Mouse (Mus musculus): ENCODE measurements at regions not wholly inside any gene's neighbourhood (a gene's known extent, or its start where the extent isn't known, plus 50 kb on each side); places are given as distances from the start of the nearest gene placed in this dataset.

- 35% methylated on average over 6 of the region's 6 CpGs for WGBS
- no peaks in the 10 kb centered on the region for H3K36me3 ChIP-seq (ENCODE audit: insufficient read depth)
- ATAC-seq, result 0 out of 2 replicates have a peak, but pooled peaks have one; percentile 34
- H3K27ac ChIP-seq (ENCODE audit: low read depth, low read length), result no peak overlapping the region
- no peaks in the 10 kb centered on the region for H3K9me3 ChIP-seq (ENCODE audit: low read length)
- H3K27me3 ChIP-seq (ENCODE audit: insufficient read depth, low read length), result no peaks in the 10 kb centered on the region
- DNase-seq, result peak; percentile 45
- no peaks in the 10 kb centered on the region for H3K4me1 ChIP-seq (ENCODE audit: insufficient read depth)
- no peak overlapping the region for H3K4me2 ChIP-seq (ENCODE audit: low read depth)
- TF ChIP-seq CTCF (IDR thresholded peaks at IDR 0.05; ENCODE audit: low read depth), result no peak
- no peak overlapping the region for H3K9ac ChIP-seq
- no peak overlapping the region for H3K4me3 ChIP-seq (ENCODE audit: low read depth, low read length)
These were observed 130.8 kb upstream of the Arglu1 start for GRCm38 (mm10) chr8:8821119-8821518.

DNA sequence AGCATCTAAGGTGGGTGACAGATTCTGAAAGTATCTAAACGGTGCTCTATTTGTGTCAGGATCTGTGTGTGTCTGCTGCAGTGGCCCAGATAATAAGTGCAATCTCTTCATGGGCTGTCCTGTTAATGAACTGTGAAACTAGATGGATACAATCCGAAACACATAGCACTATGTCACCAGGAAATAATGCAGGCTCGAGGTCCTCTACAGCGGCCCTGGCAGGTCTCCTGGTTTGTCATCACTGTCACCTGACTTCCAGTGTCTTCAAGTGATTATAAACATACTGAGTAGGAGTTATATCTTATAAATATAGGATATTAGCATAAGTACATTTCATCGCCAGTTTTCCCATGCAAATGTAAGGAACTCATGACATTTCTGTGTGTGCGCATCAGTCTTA, 130.3 kb upstream of the Arglu1 start:
- Histone ChIP-seq H3K36me3 (ENCODE audit: insufficient read depth) (no peaks in the 10 kb centered on the region), H3K4me3 (ENCODE audit: low read depth, low read length) (no peak overlapping the region), H3K4me1 (ENCODE audit: insufficient read depth) (no peaks in the 10 kb centered on the region), H3K4me2 (ENCODE audit: low read depth) (no peak overlapping the region), H3K9me3 (ENCODE audit: low read length) (no peaks in the 10 kb centered on the region), H3K9ac (no peak overlapping the region), H3K27me3 (ENCODE audit: insufficient read depth, low read length) (no peaks in the 10 kb centered on the region), H3K27ac (ENCODE audit: low read depth, low read length) (no peak overlapping the region)
- TF ChIP-seq CTCF (IDR thresholded peaks at IDR 0.05; ENCODE audit: low read depth), result no peak
- 72% methylated on average over 6 of the region's 6 CpGs for WGBS
- ATAC-seq (no peak), DNase-seq (no peak)

GRCm38 (mm10) chr8:8819233-8819931, 129.1 kb upstream of the Arglu1 start:
- WGBS, result 87% methylated on average over 9 of the region's 9 CpGs

DNA sequence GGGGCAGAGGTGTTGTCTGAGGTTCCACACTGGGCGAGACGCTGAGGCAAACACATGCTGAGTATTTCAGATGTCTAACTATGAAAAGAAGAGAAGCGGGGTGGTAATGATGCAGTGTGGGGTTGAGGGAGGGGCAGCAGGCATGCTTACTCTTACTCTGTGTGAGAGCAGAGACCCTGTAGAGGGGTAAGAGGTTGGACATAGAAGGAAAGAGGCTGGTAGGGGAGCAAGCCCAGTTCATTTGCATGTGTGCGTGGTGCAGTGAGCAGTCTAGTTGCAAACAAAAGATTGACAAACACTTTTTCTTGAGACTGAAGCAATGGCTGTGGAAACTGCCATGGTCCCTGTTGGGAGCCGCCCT, 122.5 kb upstream of the Arglu1 start:
- no peaks in the 10 kb centered on the region for H3K9me3 ChIP-seq (ENCODE audit: low read length)

More at GRCm38 (mm10) chr8:8819233-8819931, 129.1 kb upstream of the Arglu1 start:
- no peak for TF ChIP-seq CTCF (IDR thresholded peaks at IDR 0.05; ENCODE audit: low read depth)
- Histone ChIP-seq H3K9ac (no peak overlapping the region), H3K4me2 (ENCODE audit: low read depth) (no peak overlapping the region), H3K27ac (ENCODE audit: low read depth, low read length) (no peak overlapping the region), H3K9me3 (ENCODE audit: low read length) (no peaks in the 10 kb centered on the region), H3K4me3 (ENCODE audit: low read depth, low read length) (no peak overlapping the region), H3K36me3 (ENCODE audit: insufficient read depth) (no peaks in the 10 kb centered on the region), H3K4me1 (ENCODE audit: insufficient read depth) (no peaks in the 10 kb centered on the region), H3K27me3 (ENCODE audit: insufficient read depth, low read length) (no peaks in the 10 kb centered on the region)
- no peak for ATAC-seq
- DNase-seq, result no peak

DNA sequence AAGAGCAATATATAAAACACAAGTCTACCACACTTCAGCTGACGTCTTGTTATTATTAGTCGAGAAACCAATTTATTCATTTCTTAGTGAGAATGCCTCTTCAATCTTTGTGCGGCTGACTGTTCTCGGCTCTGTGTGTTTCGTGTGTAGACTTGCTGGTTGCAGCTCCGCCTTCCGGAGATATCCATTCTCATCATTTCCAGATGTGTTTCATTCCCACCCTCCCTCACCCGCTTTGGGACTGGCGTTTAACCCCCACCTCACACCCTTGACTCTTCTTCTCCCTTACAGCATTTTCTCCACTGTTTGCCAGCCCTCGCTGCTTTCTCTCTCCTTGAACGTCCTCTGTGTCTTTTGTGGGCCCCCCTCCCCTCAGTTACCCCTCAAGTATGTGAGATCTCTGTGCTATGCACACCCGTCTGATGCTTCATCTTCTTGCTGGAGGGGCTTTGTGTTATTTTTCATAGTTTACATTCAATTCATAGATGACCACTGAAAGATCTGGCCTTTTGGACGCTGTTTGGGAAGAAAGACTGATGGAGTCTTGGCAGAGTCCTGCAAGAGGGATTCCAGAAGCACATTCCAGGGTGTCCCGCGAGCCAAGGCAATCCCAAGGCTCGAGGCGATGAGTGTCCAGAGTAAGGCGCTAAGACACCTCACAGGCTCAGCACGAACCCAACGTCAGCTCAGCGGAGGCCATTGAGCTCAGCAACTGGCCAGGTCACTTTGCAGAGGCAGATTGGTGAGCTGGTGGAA, 121.9 kb upstream of the Arglu1 start:
- WGBS, result 87% methylated on average over 21 of the region's 21 CpGs

More for the DNA sequence above, 122.5 kb upstream of the Arglu1 start:
- H3K4me3 ChIP-seq (ENCODE audit: low read depth, low read length), result no peak overlapping the region
- H3K4me2 ChIP-seq (ENCODE audit: low read depth), result no peak overlapping the region
- ATAC-seq (no peak), DNase-seq (no peak)
- H3K4me1 ChIP-seq (ENCODE audit: insufficient read depth), result no peaks in the 10 kb centered on the region
- no peaks in the 10 kb centered on the region for H3K36me3 ChIP-seq (ENCODE audit: insufficient read depth)
- H3K9ac ChIP-seq, result no peak overlapping the region
- H3K27ac ChIP-seq (ENCODE audit: low read depth, low read length), result no peak overlapping the region
- H3K27me3 ChIP-seq (ENCODE audit: insufficient read depth, low read length), result no peaks in the 10 kb centered on the region
- no peak for TF ChIP-seq CTCF (IDR thresholded peaks at IDR 0.05; ENCODE audit: low read depth)
- WGBS, result 87% methylated on average over 5 of the region's 5 CpGs

GRCm38 (mm10) chr8:8810928-8811327, 120.6 kb upstream of the Arglu1 start:
- Histone ChIP-seq H3K4me1 (ENCODE audit: insufficient read depth) (no peaks in the 10 kb centered on the region), H3K27me3 (ENCODE audit: insufficient read depth, low read length) (no peaks in the 10 kb centered on the region), H3K27ac (ENCODE audit: low read depth, low read length) (no peak overlapping the region), H3K4me3 (ENCODE audit: low read depth, low read length) (no peak overlapping the region), H3K4me2 (ENCODE audit: low read depth) (no peak overlapping the region), H3K9ac (no peak overlapping the region), H3K36me3 (ENCODE audit: insufficient read depth) (no peaks in the 10 kb centered on the region), H3K9me3 (ENCODE audit: low read length) (no peaks in the 10 kb centered on the region)
- ATAC-seq, result no peak
- no peak for TF ChIP-seq CTCF (IDR thresholded peaks at IDR 0.05; ENCODE audit: low read depth)
- no peak for DNase-seq
- WGBS, result 76% methylated on average over 4 of the region's 4 CpGs

More for the DNA sequence above, 121.9 kb upstream of the Arglu1 start:
- no peak overlapping the region for H3K9ac ChIP-seq
- H3K9me3 ChIP-seq (ENCODE audit: low read length), result no peaks in the 10 kb centered on the region
- ATAC-seq, result no peak
- H3K27ac ChIP-seq (ENCODE audit: low read depth, low read length), result no peak overlapping the region
- no peaks in the 10 kb centered on the region for H3K27me3 ChIP-seq (ENCODE audit: insufficient read depth, low read length)
- no peak for TF ChIP-seq CTCF (IDR thresholded peaks at IDR 0.05; ENCODE audit: low read depth)
- H3K4me1 ChIP-seq (ENCODE audit: insufficient read depth), result no peaks in the 10 kb centered on the region
- H3K4me3 ChIP-seq (ENCODE audit: low read depth, low read length), result no peak overlapping the region
- H3K36me3 ChIP-seq (ENCODE audit: insufficient read depth), result no peaks in the 10 kb centered on the region
- no peak for DNase-seq
- H3K4me2 ChIP-seq (ENCODE audit: low read depth), result no peak overlapping the region

- 68% methylated on average over 9 of the region's 9 CpGs for WGBS
These were observed 119.6 kb upstream of the Arglu1 start for GRCm38 (mm10) chr8:8809835-8810439.

More at GRCm38 (mm10) chr8:8809835-8810439, 119.6 kb upstream of the Arglu1 start:
- H3K27ac ChIP-seq (ENCODE audit: low read depth, low read length), result no peak overlapping the region
- no peaks in the 10 kb centered on the region for H3K36me3 ChIP-seq (ENCODE audit: insufficient read depth)
- no peak overlapping the region for H3K9ac ChIP-seq
- H3K9me3 ChIP-seq (ENCODE audit: low read length), result no peaks in the 10 kb centered on the region
- no peak overlapping the region for H3K4me3 ChIP-seq (ENCODE audit: low read depth, low read length)
- H3K4me2 ChIP-seq (ENCODE audit: low read depth), result no peak overlapping the region
- ATAC-seq (no peak), DNase-seq (no peak)
- H3K4me1 ChIP-seq (ENCODE audit: insufficient read depth), result no peaks in the 10 kb centered on the region
- TF ChIP-seq CTCF (IDR thresholded peaks at IDR 0.05; ENCODE audit: low read depth), result no peak
- H3K27me3 ChIP-seq (ENCODE audit: insufficient read depth, low read length), result no peaks in the 10 kb centered on the region

Measured in forebrain, postnatal 0 days (tissue).